Mouse (Mus musculus) mature B cell (primary cell): ENCODE data around the gene Ptms.

Experiments used
- in situ Hi-C: fragments of 300-500 bp; cut with MboI; formaldehyde crosslinking; loops from 2 replicates; pipeline ENCODE4 v1.14.3; 2019

Gene Ptms

GRCm38 (mm10) chr6:124919695-124920317 lies at the start of gene Ptms:
Gene Ptms, minus strand, starts transcription at chr6:124920103.
- in situ Hi-C loops = no loop called here

- in situ Hi-C loops = no loop called here
These were observed 47.9 kb upstream of the Ptms start for GRCm38 (mm10) chr6:124967766-124968165.

GRCm38 (mm10) chr6:124966466-124967118 lies 46.7 kb upstream of the Ptms start:
- in situ Hi-C loops = no loop called here

GRCm38 (mm10) chr6:124965747-124966146 lies 45.8 kb upstream of the Ptms start:
- in situ Hi-C loops = no loop called here

GRCm38 (mm10) chr6:124965088-124965719 lies 45.3 kb upstream of the Ptms start, which contains the start of gene Cops7a:
Gene Cops7a, minus strand, starts transcription at chr6:124965538.
- in situ Hi-C loops = no loop called here

GRCm38 (mm10) chr6:124964638-124965037 lies 44.7 kb upstream of the Ptms start:
- in situ Hi-C loops = no loop called here

GRCm38 (mm10) chr6:124961021-124961420 lies 41.1 kb upstream of the Ptms start:
- in situ Hi-C loops = no loop called here

GRCm38 (mm10) chr6:124959960-124960359 lies 40.1 kb upstream of the Ptms start:
- in situ Hi-C loops = no loop called here

GRCm38 (mm10) chr6:124958127-124958526 lies 38.2 kb upstream of the Ptms start:
- in situ Hi-C loops = no loop called here

- in situ Hi-C loops = no loop called here
These were observed 35.3 kb upstream of the Ptms start for GRCm38 (mm10) chr6:124955212-124955611.

GRCm38 (mm10) chr6:124953991-124954715 lies 34.2 kb upstream of the Ptms start:
- in situ Hi-C loops = no loop called here

GRCm38 (mm10) chr6:124943526-124943925 lies 23.6 kb upstream of the Ptms start:
- in situ Hi-C loops = no loop called here

GRCm38 (mm10) chr6:124941679-124942078 lies 21.8 kb upstream of the Ptms start:
- in situ Hi-C loops = no loop called here

GRCm38 (mm10) chr6:124938554-124938953 lies 18.7 kb upstream of the Ptms start:
- in situ Hi-C loops = no loop called here

- in situ Hi-C loops = no loop called here
These were observed 17.6 kb upstream of the Ptms start for GRCm38 (mm10) chr6:124937493-124937892.

GRCm38 (mm10) chr6:124936681-124937080 lies 16.8 kb upstream of the Ptms start:
- in situ Hi-C loops = no loop called here

- in situ Hi-C loops = no loop called here
These were observed 14.8 kb upstream of the Ptms start for GRCm38 (mm10) chr6:124934670-124935069.

- in situ Hi-C loops = no loop called here
These were observed 13.2 kb upstream of the Ptms start for GRCm38 (mm10) chr6:124933127-124933526.

GRCm38 (mm10) chr6:124932314-124932695 lies 12.4 kb upstream of the Ptms start:
- in situ Hi-C loops = no loop called here

- in situ Hi-C loops = no loop called here
These were observed 11.8 kb upstream of the Ptms start for GRCm38 (mm10) chr6:124931525-124932313.

GRCm38 (mm10) chr6:124930754-124931524 lies 11.0 kb upstream of the Ptms start, which contains the start of gene Mlf2:
Gene Mlf2, plus strand, starts transcription at chr6:124931386.
- in situ Hi-C loops = no loop called here
